In genomic region chr6:90768526-90768925, GRCm38 (mm10) we compare ENCODE assay signal across 16 mouse cellular contexts.
"Had no signal": no experiment of that assay in that cellular context is flagged by ENCODE, and none has a peak within 500 bp of the region (broad histone marks: within the 10 kb centered on the region; RNA-seq: fewer than 3 reads in every experiment).

No protein-coding gene starts in this region.

- ATAC-seq: lung, postnatal 0 days; midbrain, embryonic 13.5 days; midbrain, embryonic 15.5 days had no signal

- H3K4me2 ChIP-seq: lung, embryonic 15.5 days; midbrain, embryonic 11.5 days; midbrain, embryonic 13.5 days; midbrain, embryonic 15.5 days; neural tube, embryonic 12.5 days had no signal

- H3K9me3 ChIP-seq: lung, embryonic 15.5 days; megakaryocyte, embryonic 14.5 days; midbrain, embryonic 13.5 days; midbrain, embryonic 15.5 days; neural tube, embryonic 12.5 days had no signal

- H3K4me3 ChIP-seq: lung, embryonic 15.5 days; megakaryocyte, embryonic 14.5 days; midbrain, embryonic 13.5 days; midbrain, embryonic 15.5 days; neural tube, embryonic 12.5 days had no signal

- H3K9ac ChIP-seq: lung, embryonic 15.5 days; midbrain, embryonic 13.5 days; midbrain, embryonic 15.5 days; neural tube, embryonic 12.5 days had no signal

- DNase-seq: lung, adult 2 months; lung, postnatal 14 days; lung, postnatal 36 days; right cerebral cortex, postnatal 14 days; spleen, adult 18-20 months; thymus, adult 18-20 months; thymus, postnatal 14 days; thymus, postnatal 36 days had no signal

- H3K27ac ChIP-seq: lung, embryonic 15.5 days; macrophage; midbrain, embryonic 13.5 days; midbrain, embryonic 15.5 days; neural tube, embryonic 12.5 days had no signal

- H3K27me3 ChIP-seq: lung, embryonic 15.5 days; midbrain, embryonic 13.5 days; midbrain, embryonic 15.5 days; neural tube, embryonic 12.5 days had no signal

- H3K36me3 ChIP-seq: lung, embryonic 15.5 days; midbrain, embryonic 15.5 days; neural tube, embryonic 12.5 days had no signal
